Mouse (Mus musculus): Measurements from ENCODE around the gene Dusp12.

DNA sequence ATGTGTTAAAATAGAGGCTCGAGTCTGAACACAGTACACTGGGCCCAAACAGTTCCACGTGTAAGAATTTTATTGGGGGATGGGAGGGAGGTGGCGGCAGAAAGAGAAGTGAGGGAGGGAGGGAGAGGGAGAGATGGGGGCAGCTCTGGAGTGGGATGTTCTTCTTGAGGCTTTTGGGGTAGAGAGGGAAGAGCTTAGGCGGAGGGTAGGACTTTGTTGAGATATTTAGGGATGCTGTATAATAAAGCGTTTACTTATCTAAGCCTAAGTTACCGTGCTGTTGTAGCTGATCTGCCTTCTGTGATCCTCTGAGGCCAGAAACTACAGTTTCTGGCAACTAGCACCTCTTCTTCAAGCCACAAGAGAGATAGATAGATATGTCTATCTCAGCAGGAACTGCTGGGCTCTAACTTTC lies 711 bp upstream of the Dusp12 start:
- no peak for TF ChIP-seq GATA1 (IDR thresholded peaks at IDR 0.05; ENCODE audit: borderline replicate concordance, low read length)
- TF ChIP-seq CTCF (IDR thresholded peaks at IDR 0.05; ENCODE audit: low read depth, low read length) = no peak
- no peak for TF ChIP-seq POLR2AphosphoS5 (IDR thresholded peaks at IDR 0.05; ENCODE audit: insufficient replicate concordance, low read depth, low read length)
- no peak for TF ChIP-seq TAL1 (conservative IDR thresholded peaks at IDR 0.05; ENCODE audit: low read depth, low read length)

Data from G1E (cell line).